Mouse (Mus musculus): ENCODE data around the gene Coro1a. TPM values are rescaled to one million over a fixed set of nuclear protein-coding genes. Genes with fewer than 3 reads are reported as not detected.

The Coro1a gene
- polyA plus RNA-seq, 1 experiment from 2014 or later, result 37.7 TPM

DNA sequence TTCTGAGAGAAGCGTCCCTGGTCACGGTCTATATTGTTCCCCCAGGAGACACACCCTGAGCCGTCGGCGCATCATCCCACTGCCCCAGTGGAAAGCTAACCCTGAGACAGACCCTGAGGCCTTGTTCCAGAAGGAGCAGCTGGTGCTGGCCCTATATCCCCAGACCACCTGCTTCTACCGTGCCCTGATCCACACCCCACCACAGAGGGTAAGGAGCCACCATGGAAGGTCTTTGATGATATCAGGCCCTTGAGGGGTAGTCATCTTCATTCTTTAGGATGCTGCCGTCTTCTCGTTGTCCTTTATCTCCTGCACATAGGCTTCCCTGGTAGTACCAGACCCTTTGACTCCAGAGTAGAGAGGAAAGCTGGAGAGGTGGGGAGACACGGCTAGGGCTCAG lies 35.5 kb downstream of the Coro1a start:
- ATAC-seq (ENCODE audit: insufficient number of reproducible peaks, low FRiP score, low TSS enrichment, low read depth) (no peak), DNase-seq (ENCODE audit: low spot score) (no peak)
- peaks cover 4% of the 10 kb centered on the region; the same call in 1 of the 2 replicates for H3K36me3 ChIP-seq (ENCODE audit: control insufficient read depth, insufficient read depth, low read length)
- H3K4me1 ChIP-seq (ENCODE audit: control insufficient read depth, insufficient read depth, low read length), result no peaks in the 10 kb centered on the region
- H3K27me3 ChIP-seq (ENCODE audit: control insufficient read depth, insufficient read depth, low read length), result no peaks in the 10 kb centered on the region
- WGBS, result 97% methylated on average over 9 of the region's 9 CpGs
- H3K4me2 ChIP-seq (ENCODE audit: low read depth, severe bottlenecking), result no peak overlapping the region
- H3K9ac ChIP-seq (ENCODE audit: low read length), result no peak overlapping the region; the same call in 1 of the 2 replicates
- H3K27ac ChIP-seq (replicated peaks; ENCODE audit: low read depth, low read length), result no peak overlapping the region
- no peaks in the 10 kb centered on the region for H3K9me3 ChIP-seq (ENCODE audit: control insufficient read depth, low read length)
- H3K4me3 ChIP-seq (ENCODE audit: low read depth, low read length), result no peak overlapping the region

DNA sequence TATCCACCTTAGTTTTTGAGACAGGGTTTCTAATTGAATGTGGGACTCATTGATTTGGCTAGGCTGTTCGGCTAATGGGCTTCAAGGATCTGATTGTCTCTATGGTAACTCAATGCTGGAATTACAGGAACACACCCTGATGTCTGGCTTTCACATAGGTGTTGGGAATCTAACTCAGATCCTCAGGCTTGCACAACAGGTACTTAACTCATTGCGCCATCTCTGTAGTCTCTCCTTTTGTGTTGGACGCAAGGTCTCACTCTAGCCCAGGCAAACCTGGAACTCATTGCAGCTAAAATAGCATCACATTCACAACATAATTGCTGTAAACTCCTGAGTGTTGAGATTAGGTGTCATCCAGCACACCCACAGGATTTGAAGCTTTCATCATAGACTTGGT lies 37.4 kb downstream of the Coro1a start:
- WGBS, result 90% methylated on average over 3 of the region's 3 CpGs
- ATAC-seq (ENCODE audit: insufficient number of reproducible peaks, low FRiP score, low TSS enrichment, low read depth), result no peak
- Histone ChIP-seq H3K9ac (ENCODE audit: low read length) (no peak overlapping the region), H3K27me3 (ENCODE audit: control insufficient read depth, insufficient read depth, low read length) (no peaks in the 10 kb centered on the region), H3K4me3 (ENCODE audit: low read depth, low read length) (no peak overlapping the region), H3K36me3 (ENCODE audit: control insufficient read depth, insufficient read depth, low read length) (peaks cover 8% of the 10 kb centered on the region), H3K9me3 (ENCODE audit: control insufficient read depth, low read length) (no peaks in the 10 kb centered on the region), H3K4me2 (ENCODE audit: low read depth, severe bottlenecking) (no peak overlapping the region), H3K4me1 (ENCODE audit: control insufficient read depth, insufficient read depth, low read length) (no peaks in the 10 kb centered on the region), H3K27ac (replicated peaks; ENCODE audit: low read depth, low read length) (no peak overlapping the region)
- no peak for DNase-seq (ENCODE audit: low spot score)

DNA sequence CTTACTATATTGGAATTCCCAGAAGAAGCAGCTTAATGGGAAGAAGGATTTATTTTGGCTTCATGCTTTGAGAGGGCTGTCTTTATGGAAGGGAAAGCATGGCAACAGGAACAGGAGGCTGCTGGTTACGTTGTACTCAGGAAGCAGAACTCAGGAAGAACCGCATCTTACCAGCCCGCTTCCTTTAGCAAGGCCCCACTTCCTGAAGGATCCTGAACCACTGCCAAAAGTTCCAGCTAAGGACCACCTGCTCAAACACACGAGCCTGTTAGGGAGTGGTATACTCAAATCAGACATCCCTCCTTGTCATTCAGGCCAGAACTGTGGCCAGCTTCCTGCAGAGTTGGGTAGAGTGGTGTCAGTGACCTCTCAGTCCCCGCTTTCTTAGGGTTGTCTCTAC lies 39.1 kb downstream of the Coro1a start:
- no peak for ATAC-seq (ENCODE audit: insufficient number of reproducible peaks, low FRiP score, low TSS enrichment, low read depth)
- H3K4me1 ChIP-seq (ENCODE audit: control insufficient read depth, insufficient read depth, low read length), result no peaks in the 10 kb centered on the region
- WGBS, result 89% methylated on average over 5 of the region's 5 CpGs
- no peaks in the 10 kb centered on the region for H3K27me3 ChIP-seq (ENCODE audit: control insufficient read depth, insufficient read depth, low read length)
- H3K9ac ChIP-seq (ENCODE audit: low read length), result no peak overlapping the region
- H3K4me2 ChIP-seq (ENCODE audit: low read depth, severe bottlenecking), result no peak overlapping the region
- no peaks in the 10 kb centered on the region for H3K9me3 ChIP-seq (ENCODE audit: control insufficient read depth, low read length)
- H3K36me3 ChIP-seq (ENCODE audit: control insufficient read depth, insufficient read depth, low read length), result peaks cover 9% of the 10 kb centered on the region
- no peak overlapping the region for H3K27ac ChIP-seq (replicated peaks; ENCODE audit: low read depth, low read length)
- H3K4me3 ChIP-seq (ENCODE audit: low read depth, low read length), result no peak overlapping the region
- no peak for DNase-seq (ENCODE audit: low spot score)

DNA sequence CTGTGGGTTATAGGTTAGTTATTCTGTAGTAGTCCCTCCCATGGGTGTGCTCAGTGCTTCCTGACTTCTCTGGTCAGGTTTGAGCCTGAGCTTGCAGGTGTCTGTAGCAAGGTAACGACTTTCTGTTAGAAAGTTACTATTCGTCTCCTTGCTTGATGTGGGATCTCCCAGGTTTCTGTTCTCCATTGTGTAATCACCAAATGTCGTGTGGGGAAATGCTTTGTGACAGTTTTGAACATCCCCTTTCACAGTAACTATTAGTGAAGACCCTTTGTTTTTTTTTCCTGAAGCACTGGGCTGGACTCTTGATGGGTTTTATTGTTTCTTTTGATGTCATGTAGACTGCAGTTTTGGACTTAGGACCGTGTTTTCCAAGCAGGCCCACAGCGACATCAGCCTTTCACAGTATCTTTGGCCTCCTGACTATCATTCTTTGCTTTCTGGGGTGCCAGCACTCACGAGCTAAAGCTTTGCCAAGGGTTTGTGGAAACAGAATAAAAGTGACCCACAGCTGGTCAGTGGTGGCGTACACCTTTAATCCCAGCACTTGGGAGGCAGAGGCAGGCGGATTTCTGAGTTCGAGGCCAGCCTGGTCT lies 40.0 kb downstream of the Coro1a start:
- H3K4me3 ChIP-seq (ENCODE audit: low read depth, low read length), result no peak overlapping the region
- no peaks in the 10 kb centered on the region for H3K4me1 ChIP-seq (ENCODE audit: control insufficient read depth, insufficient read depth, low read length)
- H3K36me3 ChIP-seq (ENCODE audit: control insufficient read depth, insufficient read depth, low read length), result peaks cover 7% of the 10 kb centered on the region; the same call in 1 of the 2 replicates
- no peaks in the 10 kb centered on the region for H3K9me3 ChIP-seq (ENCODE audit: control insufficient read depth, low read length)
- no peaks in the 10 kb centered on the region for H3K27me3 ChIP-seq (ENCODE audit: control insufficient read depth, insufficient read depth, low read length)
- no peak for ATAC-seq (ENCODE audit: insufficient number of reproducible peaks, low FRiP score, low TSS enrichment, low read depth)
- no peak overlapping the region for H3K9ac ChIP-seq (ENCODE audit: low read length)
- H3K27ac ChIP-seq (replicated peaks; ENCODE audit: low read depth, low read length), result no peak overlapping the region
- 87% methylated on average over 9 of the region's 9 CpGs for WGBS
- no peak overlapping the region for H3K4me2 ChIP-seq (ENCODE audit: low read depth, severe bottlenecking)
- DNase-seq (ENCODE audit: low spot score), result no peak

DNA sequence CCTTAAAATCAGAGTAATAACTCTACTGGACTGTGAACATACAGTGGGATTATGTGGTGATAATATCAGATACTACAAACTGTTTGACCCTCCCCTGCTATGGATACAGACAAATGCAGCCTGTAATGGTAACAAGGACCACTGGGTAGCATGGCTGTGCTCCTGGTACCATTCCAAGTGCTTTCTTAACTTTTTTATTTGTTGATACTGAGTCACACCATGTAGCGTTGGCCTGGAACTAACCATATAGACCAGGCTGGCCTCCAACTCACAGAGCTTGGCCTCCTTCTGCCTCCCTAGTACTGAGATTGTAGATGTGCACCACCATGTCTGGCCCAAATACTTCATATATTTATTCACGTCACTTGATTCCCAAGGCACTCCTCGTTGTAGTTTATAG lies 42.3 kb downstream of the Coro1a start:
- 95% methylated on average over 3 of the region's 3 CpGs for WGBS
- no peak overlapping the region for H3K9ac ChIP-seq (ENCODE audit: low read length)
- ATAC-seq (ENCODE audit: insufficient number of reproducible peaks, low FRiP score, low TSS enrichment, low read depth), result no peak
- peaks cover 5% of the 10 kb centered on the region; the same call in 1 of the 2 replicates for H3K36me3 ChIP-seq (ENCODE audit: control insufficient read depth, insufficient read depth, low read length)
- no peak overlapping the region for H3K27ac ChIP-seq (replicated peaks; ENCODE audit: low read depth, low read length)
- no peak overlapping the region for H3K4me2 ChIP-seq (ENCODE audit: low read depth, severe bottlenecking)
- H3K4me3 ChIP-seq (ENCODE audit: low read depth, low read length), result no peak overlapping the region
- DNase-seq (ENCODE audit: low spot score), result no peak
- no peaks in the 10 kb centered on the region for H3K4me1 ChIP-seq (ENCODE audit: control insufficient read depth, insufficient read depth, low read length)
- H3K27me3 ChIP-seq (ENCODE audit: control insufficient read depth, insufficient read depth, low read length), result no peaks in the 10 kb centered on the region
- no peaks in the 10 kb centered on the region for H3K9me3 ChIP-seq (ENCODE audit: control insufficient read depth, low read length)

DNA sequence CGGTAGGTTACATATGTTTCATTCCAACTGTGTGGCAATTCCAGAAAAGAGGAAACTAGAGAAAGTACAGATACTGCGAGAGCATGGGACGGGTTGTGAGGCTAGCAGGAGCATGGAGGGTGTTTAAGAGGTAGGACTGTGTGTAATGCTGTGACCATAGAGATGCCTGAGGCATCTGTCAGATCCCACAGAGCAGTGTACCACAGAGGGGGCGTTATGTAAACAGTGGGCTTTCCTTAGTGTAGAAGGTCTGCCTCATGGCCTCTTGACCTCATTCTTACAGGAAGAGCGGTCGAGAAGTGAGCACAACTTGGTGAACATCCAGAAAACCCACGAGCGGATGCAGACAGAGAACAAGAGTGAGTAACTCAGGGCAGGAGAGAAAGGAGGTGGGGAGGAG lies 43.9 kb downstream of the Coro1a start:
- Histone ChIP-seq H3K4me3 (ENCODE audit: low read depth, low read length) (no peak overlapping the region), H3K36me3 (ENCODE audit: control insufficient read depth, insufficient read depth, low read length) (peaks cover 5% of the 10 kb centered on the region; the same call in 1 of the 2 replicates), H3K9ac (ENCODE audit: low read length) (no peak overlapping the region), H3K4me2 (ENCODE audit: low read depth, severe bottlenecking) (no peak overlapping the region), H3K27ac (replicated peaks; ENCODE audit: low read depth, low read length) (no peak overlapping the region), H3K27me3 (ENCODE audit: control insufficient read depth, insufficient read depth, low read length) (no peaks in the 10 kb centered on the region), H3K4me1 (ENCODE audit: control insufficient read depth, insufficient read depth, low read length) (no peaks in the 10 kb centered on the region), H3K9me3 (ENCODE audit: control insufficient read depth, low read length) (no peaks in the 10 kb centered on the region)
- WGBS, result 78% methylated on average over 8 of the region's 8 CpGs
- DNase-seq (ENCODE audit: low spot score), result no peak
- ATAC-seq (ENCODE audit: insufficient number of reproducible peaks, low FRiP score, low TSS enrichment, low read depth), result no peak

DNA sequence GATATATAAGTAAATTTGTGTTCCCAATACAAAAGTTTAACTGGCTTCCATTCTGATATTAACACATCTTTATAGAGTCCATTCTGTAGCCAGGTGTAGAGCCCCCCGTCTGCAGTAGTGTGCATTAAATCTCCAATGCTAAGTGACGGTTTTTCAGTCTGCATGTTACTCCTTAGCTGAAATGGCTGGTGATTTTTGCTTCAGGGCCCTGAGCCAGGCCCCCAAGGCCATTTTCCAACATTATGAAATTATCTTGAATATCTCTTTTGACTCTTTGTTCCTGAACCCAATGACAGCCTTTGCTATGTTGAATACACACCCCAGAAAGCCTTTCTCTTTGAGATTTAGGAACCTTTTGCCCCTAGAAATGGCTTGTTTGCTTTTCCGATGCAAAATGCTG lies 47.8 kb downstream of the Coro1a start:
- no peak for DNase-seq (ENCODE audit: low spot score)
- ATAC-seq (ENCODE audit: insufficient number of reproducible peaks, low FRiP score, low TSS enrichment, low read depth), result no peak
- H3K4me1 ChIP-seq (ENCODE audit: control insufficient read depth, insufficient read depth, low read length), result no peaks in the 10 kb centered on the region
- H3K4me3 ChIP-seq (ENCODE audit: low read depth, low read length), result no peak overlapping the region
- H3K36me3 ChIP-seq (ENCODE audit: control insufficient read depth, insufficient read depth, low read length), result no peaks in the 10 kb centered on the region
- 83% methylated on average over 3 of the region's 3 CpGs for WGBS
- no peaks in the 10 kb centered on the region for H3K9me3 ChIP-seq (ENCODE audit: control insufficient read depth, low read length)
- no peaks in the 10 kb centered on the region for H3K27me3 ChIP-seq (ENCODE audit: control insufficient read depth, insufficient read depth, low read length)
- H3K4me2 ChIP-seq (ENCODE audit: low read depth, severe bottlenecking), result no peak overlapping the region
- no peak overlapping the region for H3K27ac ChIP-seq (replicated peaks; ENCODE audit: low read depth, low read length)
- no peak overlapping the region for H3K9ac ChIP-seq (ENCODE audit: low read length)

DNA sequence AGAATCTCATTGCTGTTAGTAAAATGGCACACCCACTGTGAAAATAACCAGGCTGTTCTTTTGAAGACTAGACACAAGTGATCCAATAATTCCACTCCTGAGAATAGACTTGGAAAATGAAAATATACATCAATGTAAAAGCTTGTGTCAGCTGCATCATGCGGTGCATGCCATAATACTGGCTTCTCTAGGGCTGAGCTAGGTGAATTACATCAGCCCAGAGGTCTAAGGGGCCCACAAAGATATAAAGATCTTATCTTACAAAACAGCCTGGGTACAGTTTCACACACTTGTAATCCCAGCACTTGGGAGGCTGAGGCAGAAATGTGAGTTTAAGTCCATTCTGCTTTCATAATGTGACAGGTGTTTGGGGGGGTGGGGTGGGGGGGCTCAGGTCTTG lies 50.1 kb downstream of the Coro1a start:
- no peaks in the 10 kb centered on the region for H3K9me3 ChIP-seq (ENCODE audit: control insufficient read depth, low read length)
- no peak overlapping the region for H3K9ac ChIP-seq (ENCODE audit: low read length)
- DNase-seq (ENCODE audit: low spot score), result no peak
- no peak overlapping the region for H3K4me3 ChIP-seq (ENCODE audit: low read depth, low read length)
- H3K27ac ChIP-seq (replicated peaks; ENCODE audit: low read depth, low read length), result no peak overlapping the region
- no peaks in the 10 kb centered on the region for H3K36me3 ChIP-seq (ENCODE audit: control insufficient read depth, insufficient read depth, low read length)
- no peaks in the 10 kb centered on the region for H3K4me1 ChIP-seq (ENCODE audit: control insufficient read depth, insufficient read depth, low read length)
- ATAC-seq (ENCODE audit: insufficient number of reproducible peaks, low FRiP score, low TSS enrichment, low read depth), result no peak
- WGBS, result 89% methylated on average over 1 of the region's 1 CpGs
- H3K4me2 ChIP-seq (ENCODE audit: low read depth, severe bottlenecking), result no peak overlapping the region
- H3K27me3 ChIP-seq (ENCODE audit: control insufficient read depth, insufficient read depth, low read length), result no peaks in the 10 kb centered on the region

DNA sequence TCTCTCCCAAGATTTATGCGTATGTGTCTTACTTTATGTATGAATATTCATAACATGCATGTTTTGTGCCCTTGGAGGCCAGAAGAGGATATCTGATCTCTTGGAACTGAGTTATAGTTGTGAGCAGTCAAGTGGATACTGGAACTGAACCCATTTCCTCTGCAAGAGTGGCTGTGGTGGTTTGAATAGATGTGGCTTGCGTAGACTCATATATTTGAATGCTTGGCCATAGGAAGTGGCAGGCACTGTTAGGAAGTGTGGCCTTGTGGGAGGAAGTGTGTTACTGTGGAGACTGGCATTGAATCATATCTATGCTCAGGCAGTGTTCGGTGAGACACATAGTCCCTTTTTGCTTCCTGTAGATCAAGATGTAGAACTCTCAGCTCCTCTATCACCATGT lies 51.9 kb downstream of the Coro1a start:
- no peaks in the 10 kb centered on the region for H3K27me3 ChIP-seq (ENCODE audit: control insufficient read depth, insufficient read depth, low read length)
- H3K9me3 ChIP-seq (ENCODE audit: control insufficient read depth, low read length), result no peaks in the 10 kb centered on the region
- no peak overlapping the region for H3K4me2 ChIP-seq (ENCODE audit: low read depth, severe bottlenecking)
- no peak overlapping the region for H3K9ac ChIP-seq (ENCODE audit: low read length)
- 93% methylated on average over 3 of the region's 3 CpGs for WGBS
- no peaks in the 10 kb centered on the region for H3K4me1 ChIP-seq (ENCODE audit: control insufficient read depth, insufficient read depth, low read length)
- H3K36me3 ChIP-seq (ENCODE audit: control insufficient read depth, insufficient read depth, low read length), result no peaks in the 10 kb centered on the region
- no peak overlapping the region; the same call in 1 of the 2 replicates for H3K27ac ChIP-seq (replicated peaks; ENCODE audit: low read depth, low read length)
- no peak overlapping the region for H3K4me3 ChIP-seq (ENCODE audit: low read depth, low read length)
- ATAC-seq (ENCODE audit: insufficient number of reproducible peaks, low FRiP score, low TSS enrichment, low read depth), result no peak
- no peak for DNase-seq (ENCODE audit: low spot score)
